ENCODE assay signal across 8 mouse cellular contexts in genomic region chr7:70369061-70369730, GRCm38 (mm10). TPM values are rescaled to one million over a fixed set of nuclear protein-coding genes. Genes with fewer than 3 reads are reported as not detected.
DNase-seq lines count a peak whose midpoint lies in the region; ATAC-seq and TF ChIP-seq lines count a peak whose summit lies in the region.

No protein-coding gene starts in this region.

- H3K4me2 ChIP-seq in limb, embryonic 14.5 days (replicated peaks; ENCODE audit: low read depth, low read length, severe bottlenecking) = peak overlapping the region; percentile 78
- H3K4me2 ChIP-seq in neural tube, embryonic 14.5 days (ENCODE audit: low read depth, low read length) = peak overlapping the region; percentile 49

- no peak for TF ChIP-seq POLR2A in cortical plate, adult 2 months (IDR thresholded peaks at IDR 0.05; ENCODE audit: extremely low read depth, insufficient read depth, low read length)
- no peak for TF ChIP-seq POLR2A in limb, embryonic 14.5 days (IDR thresholded peaks at IDR 0.05; ENCODE audit: borderline replicate concordance, extremely low read depth, insufficient read depth, insufficient read length)

- H3K27ac ChIP-seq in cortical plate, adult 2 months (ENCODE audit: insufficient read depth, low read length) = peak overlapping the region; percentile 31; the same call in 1 of the 2 replicates
- no peak overlapping the region for H3K27ac ChIP-seq in limb, embryonic 14.5 days (replicated peaks; ENCODE audit: low read depth, low read length)
- H3K27ac ChIP-seq in neural tube, embryonic 14.5 days (ENCODE audit: low read depth, low read length) = peak overlapping the region; percentile 23; the same call in 1 of the 2 replicates

- H3K9me3 ChIP-seq in limb, embryonic 14.5 days (ENCODE audit: control insufficient read depth, low read length) = no peaks in the 10 kb centered on the region
- H3K9me3 ChIP-seq in neural tube, embryonic 14.5 days (ENCODE audit: control insufficient read depth, low read length) = no peaks in the 10 kb centered on the region

- no peak for ATAC-seq in limb, embryonic 14.5 days (ENCODE audit: low FRiP score, low read depth)
- peak; percentile 60; the same call in 1 of the 2 replicates for ATAC-seq in neural tube, embryonic 14.5 days (ENCODE audit: low read depth)

- no peaks in the 10 kb centered on the region for H3K4me1 ChIP-seq in cortical plate, adult 2 months (ENCODE audit: control insufficient read depth, insufficient read depth, low read length)
- peaks cover 20% of the 10 kb centered on the region for H3K4me1 ChIP-seq in limb, embryonic 14.5 days (ENCODE audit: control insufficient read depth, insufficient read depth, low read length)
- peaks cover 3% of the 10 kb centered on the region; the same call in 1 of the 2 replicates for H3K4me1 ChIP-seq in neural tube, embryonic 14.5 days (ENCODE audit: control insufficient read depth, insufficient read depth, low read length)

- DNase-seq in Muller cell, postnatal 12 days (ENCODE audit: inconsistent ontology term) = peak; percentile 24
- DNase-seq in heart, postnatal 4 days = peak; percentile 29
- DNase-seq in limb, embryonic 14.5 days (ENCODE audit: low spot score) = no peak
- DNase-seq in spleen, postnatal 14 days (ENCODE audit: low spot score in 2 of 2) = no peak
- DNase-seq in cerebellum, postnatal 25 days = no peak
- DNase-seq in thymus, postnatal 25 days = no peak

- peaks cover 64% of the 10 kb centered on the region for H3K27me3 ChIP-seq in limb, embryonic 14.5 days (ENCODE audit: control insufficient read depth, insufficient read depth, low read length)
- H3K27me3 ChIP-seq in neural tube, embryonic 14.5 days (ENCODE audit: control insufficient read depth, insufficient read depth, low read length) = peaks cover 22% of the 10 kb centered on the region

- H3K4me3 ChIP-seq in cortical plate, adult 2 months (ENCODE audit: insufficient read depth, low read length) = peak overlapping the region; percentile 2; the same call in 1 of the 2 replicates
- H3K4me3 ChIP-seq in limb, embryonic 14.5 days (replicated peaks; ENCODE audit: low read length) = peak overlapping the region; percentile 39
- peak overlapping the region; percentile 24 for H3K4me3 ChIP-seq in neural tube, embryonic 14.5 days (ENCODE audit: low read depth, low read length)

- TF ChIP-seq CTCF in cortical plate, adult 2 months (IDR thresholded peaks at IDR 0.05; ENCODE audit: extremely low read depth, insufficient read depth, low read length) = no peak

- no peaks in the 10 kb centered on the region for H3K36me3 ChIP-seq in limb, embryonic 14.5 days (ENCODE audit: control insufficient read depth, insufficient read depth, low read length)
- no peaks in the 10 kb centered on the region for H3K36me3 ChIP-seq in neural tube, embryonic 14.5 days (ENCODE audit: control insufficient read depth, insufficient read depth, low read length)

- peak overlapping the region; percentile 47 for H3K9ac ChIP-seq in limb, embryonic 14.5 days (ENCODE audit: low read depth, low read length, severe bottlenecking)
- peak overlapping the region; percentile 43; the same call in 1 of the 2 replicates for H3K9ac ChIP-seq in neural tube, embryonic 14.5 days (replicated peaks; ENCODE audit: low read depth, low read length)

- 2% methylated on average over 29 of the region's 37 CpGs for WGBS in limb, embryonic 14.5 days
- WGBS in neural tube, embryonic 14.5 days = 2% methylated on average over 37 of the region's 37 CpGs

RNA-seq across cellular contexts. Expression of gene Nr2f2, which starts 2.7 kb away (rescaled TPM):
- polyA plus RNA-seq in cortical plate, adult 2 months (2012; rRNA removed) = 13.8 and 21.2 TPM in 2 replicates
- total RNA-seq in heart, postnatal 4 days (2021) = 10 to 100 TPM; 34.3 to 35.0 TPM
- polyA plus RNA-seq in limb, embryonic 14.5 days (2012; rRNA removed) = 80.2 and 134 TPM in 2 replicates
- 54.7 and 60.8 TPM in 2 replicates for polyA plus RNA-seq in limb, embryonic 14.5 days (2014; fragmentation: Nextera tagmentation; extraction: Ambion mirVana)
- 72.9 and 89.2 TPM in 2 replicates for polyA plus RNA-seq in neural tube, embryonic 14.5 days (2014; fragmentation: Nextera tagmentation; extraction: Ambion mirVana)

Comparison
In these comparisons a context has a peak if more than half of its experiments do, and no peak if none do; other contexts are left out.
1. DNase-seq: peak in Muller cell, postnatal 12 days (single experiment) and heart, postnatal 4 days (single experiment); none in limb, embryonic 14.5 days (single experiment), spleen, postnatal 14 days (0 of 2), cerebellum, postnatal 25 days (0 of 2) and thymus, postnatal 25 days (single experiment).
2. Peak in every context shown above with its lines, with median percentiles within 50 percentile points of each other: H3K4me3 ChIP-seq.